Mouse (Mus musculus) neutrophil, adult 65 days (primary cell): Measurements from ENCODE around the gene Gm156. TPM values are rescaled to one million over a fixed set of nuclear protein-coding genes. Genes with fewer than 3 reads are reported as not detected.

Source experiments
- total RNA-seq: library from RNA; stranded (reverse); gene quantifications from 2 replicates; pipeline ENCODE4 v1.2.4, GENCODE M21; 2023

Gm156 gene
- not detected in 2 replicates for total RNA-seq

GRCm38 (mm10) chr6:129784170-129784569, at the start of gene Gm156:
Gene Gm156 (minus strand): TSS chr6:129784270.

GRCm38 (mm10) chr6:129740069-129740721, 43.9 kb downstream of the Gm156 start, which contains the start of gene Klri2:
Gene Klri2 (minus strand): TSS chr6:129740484.

GRCm38 (mm10) chr6:129717032-129717431, 67.0 kb downstream of the Gm156 start, which contains the start of gene Klri1:
Gene Klri1 (minus strand): TSS chr6:129717132.

Other genes with a start within 250 kb of the Gm156 start
- gene Klre1, start 206.4 kb downstream of the Gm156 start, total RNA-seq = not detected in 2 replicates
- 0.54 and 0.77 TPM in 2 replicates for gene Klrd1, start 192.5 kb downstream of the Gm156 start, total RNA-seq
- 0.36 and 0.57 TPM in 2 replicates for gene Klrk1, start 160.4 kb downstream of the Gm156 start, total RNA-seq
- not detected in 2 replicates for gene Klrc3, start 140.9 kb downstream of the Gm156 start, total RNA-seq
- not detected in 2 replicates for gene Klrc2, start 123.6 kb downstream of the Gm156 start, total RNA-seq
- gene Klrc1, start 105.3 kb downstream of the Gm156 start, total RNA-seq = not detected in 2 replicates
- gene Klri1, start 67.1 kb downstream of the Gm156 start, total RNA-seq = not detected in 2 replicates
- not detected in 2 replicates for gene Klri2, start 43.8 kb downstream of the Gm156 start, total RNA-seq
- gene Gm17631, start 78.4 kb upstream of the Gm156 start, total RNA-seq = not detected in 2 replicates
- gene Klra17, start 92.4 kb upstream of the Gm156 start, total RNA-seq = 74.9 and 80.8 TPM in 2 replicates
- not detected in 2 replicates for gene Klra5, start 133.4 kb upstream of the Gm156 start, total RNA-seq
- not detected in 2 replicates for gene Klra6, start 242.7 kb upstream of the Gm156 start, total RNA-seq